Mouse (Mus musculus) intestine, embryonic 16.5 days (tissue): ENCODE measurements around the gene D13Ertd608e. TPM values are rescaled to one million over a fixed set of nuclear protein-coding genes. Genes with fewer than 3 reads are reported as not detected.
A peak's percentile ranks its signal among the peaks of the same experiment; 100 is the strongest.
"Not testable (repeated sequence)": the region's sequence is repeated elsewhere in the genome, so short reads cannot be mapped to it uniquely, and the experiment has no call there.

ENCODE experiments used
- ATAC-seq: fragments of 200-750 bp; cut with Nextera tagmentation; 2 replicates; pipeline ENCODE4 v1.8.0; 2017; ENCODE audit warnings: moderate TSS enrichment, moderate library complexity
- H3K27ac ChIP-seq: fragments of 300-500 bp; sonication (generic); 2 replicates; pipeline ENCODE4 v1.5.1; 2014; ENCODE audit warnings: mild to moderate bottlenecking, low read length
- H3K27me3 ChIP-seq: fragments of 300-500 bp; sonication (generic); replicated peaks from 2 replicates; pipeline ENCODE4 v1.6.1; 2014; ENCODE audit warnings: low read length, control low read depth, mixed read lengths; ENCODE audit not compliant: control insufficient read depth, insufficient read depth
- H3K36me3 ChIP-seq: fragments of 300-500 bp; sonication (generic); 2 replicates; pipeline ENCODE4 v1.6.1; 2014; ENCODE audit warnings: low read length, control low read depth; ENCODE audit not compliant: control insufficient read depth, insufficient read depth
- H3K4me1 ChIP-seq: fragments of 300-500 bp; sonication (generic); 2 replicates; pipeline ENCODE4 v1.6.1; 2014; ENCODE audit warnings: low read length, control low read depth, mixed read lengths; ENCODE audit not compliant: control insufficient read depth, insufficient read depth
- H3K4me2 ChIP-seq: fragments of 300-500 bp; sonication (generic); 2 replicates; pipeline ENCODE4 v1.6.1; 2014; ENCODE audit warnings: low read depth, low read length, control low read depth
- H3K4me3 ChIP-seq: fragments of 300-500 bp; sonication (generic); 2 replicates; pipeline ENCODE4 v1.5.1; 2014; ENCODE audit warnings: mild to moderate bottlenecking, low read length
- H3K9ac ChIP-seq: fragments of 300-500 bp; sonication (generic); 2 replicates; pipeline ENCODE4 v1.6.1; 2014; ENCODE audit warnings: low read depth, low read length
- H3K9me3 ChIP-seq: fragments of 300-500 bp; sonication (generic); 2 replicates; pipeline ENCODE4 v1.6.1; 2016; ENCODE audit warnings: low read length, control low read depth; ENCODE audit not compliant: control insufficient read depth
- WGBS: fragments of 180-500 bp; shearing (Covaris S2); extraction: QIAGEN DNeasy Blood & Tissue Kit; methylation state at CpG from one replicate; pipeline ENCODE4 v1.1.7; 2014; 5-methylcytosine and 5-hydroxymethylcytosine counted together
- polyA plus RNA-seq: library from polyadenylated mRNA; unstranded; fragments of >200 nt; fragmentation: Nextera tagmentation; extraction: Ambion mirVana; gene quantifications from 2 replicates; pipeline ENCODE4 v1.2.1, GENCODE M21; 2015

The D13Ertd608e gene
- polyA plus RNA-seq, 1 experiment from 2014 or later = not detected

DNA sequence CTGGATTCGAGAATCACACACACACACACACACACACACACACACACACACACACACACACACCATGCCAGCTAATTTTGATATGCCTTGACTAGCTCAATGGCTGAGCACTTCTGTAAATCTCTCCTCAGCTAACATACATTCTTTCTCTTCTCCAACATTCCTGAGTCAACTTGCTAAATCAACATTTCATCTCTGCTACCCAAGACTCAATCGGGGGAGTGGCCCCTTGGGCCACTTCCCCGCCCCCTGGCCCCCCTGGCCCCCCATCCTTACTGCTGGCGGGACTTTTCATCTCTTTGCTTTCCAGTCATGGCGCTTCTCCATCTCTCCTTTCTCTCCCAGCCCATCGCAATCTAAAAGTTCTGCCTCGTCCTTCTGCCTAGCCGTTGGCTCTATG, 19.0 kb upstream of the D13Ertd608e start:
- Histone ChIP-seq H3K9me3 (no peaks in the 10 kb centered on the region), H3K4me1 (no peaks in the 10 kb centered on the region), H3K4me2 (no peak overlapping the region), H3K27ac (no peak overlapping the region), H3K9ac (no peak overlapping the region), H3K4me3 (no peak overlapping the region), H3K27me3 (no peaks in the 10 kb centered on the region), H3K36me3 (no peaks in the 10 kb centered on the region)
- WGBS = 53% methylated on average over 8 of the region's 8 CpGs
- ATAC-seq = no peak

GRCm38 (mm10) chr13:119817579-119818206, 18.1 kb upstream of the D13Ertd608e start:
- ATAC-seq = no peak
- no peaks in the 10 kb centered on the region for H3K9me3 ChIP-seq
- H3K4me2 ChIP-seq = no peak overlapping the region
- no peaks in the 10 kb centered on the region for H3K36me3 ChIP-seq
- H3K27me3 ChIP-seq = no peaks in the 10 kb centered on the region
- 35% methylated on average over 2 of the region's 2 CpGs for WGBS
- no peak overlapping the region for H3K9ac ChIP-seq
- no peak overlapping the region for H3K27ac ChIP-seq
- no peak overlapping the region for H3K4me3 ChIP-seq
- H3K4me1 ChIP-seq = no peaks in the 10 kb centered on the region

DNA sequence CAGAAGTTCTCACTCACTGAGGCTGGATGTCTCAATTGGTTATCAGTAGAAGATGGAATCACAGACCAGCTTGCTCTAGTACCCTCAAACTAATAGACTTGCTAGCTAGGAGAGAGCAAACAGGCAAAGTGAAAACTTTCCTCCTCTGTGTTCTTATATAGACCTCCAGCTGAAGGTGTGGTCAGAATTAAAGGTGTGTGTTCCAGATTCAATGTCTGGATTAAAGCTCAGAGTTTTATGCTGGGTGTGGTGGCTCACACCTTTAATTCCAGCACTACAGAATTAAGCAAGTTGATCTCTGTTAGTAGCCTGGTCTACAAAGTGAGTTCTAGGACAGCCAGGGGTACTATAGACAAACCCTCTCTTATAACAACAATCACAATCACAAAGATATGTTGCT, 5.7 kb upstream of the D13Ertd608e start, which contains the start of gene AF067063:
Gene AF067063, minus strand, starts transcription at position 101 of the 400 bp plus-strand sequence.
- H3K4me2 ChIP-seq, H3K4me1 ChIP-seq, H3K9me3 ChIP-seq, ATAC-seq, H3K36me3 ChIP-seq, H3K27me3 ChIP-seq, H3K4me3 ChIP-seq, H3K9ac ChIP-seq, H3K27ac ChIP-seq: not testable (repeated sequence)

DNA sequence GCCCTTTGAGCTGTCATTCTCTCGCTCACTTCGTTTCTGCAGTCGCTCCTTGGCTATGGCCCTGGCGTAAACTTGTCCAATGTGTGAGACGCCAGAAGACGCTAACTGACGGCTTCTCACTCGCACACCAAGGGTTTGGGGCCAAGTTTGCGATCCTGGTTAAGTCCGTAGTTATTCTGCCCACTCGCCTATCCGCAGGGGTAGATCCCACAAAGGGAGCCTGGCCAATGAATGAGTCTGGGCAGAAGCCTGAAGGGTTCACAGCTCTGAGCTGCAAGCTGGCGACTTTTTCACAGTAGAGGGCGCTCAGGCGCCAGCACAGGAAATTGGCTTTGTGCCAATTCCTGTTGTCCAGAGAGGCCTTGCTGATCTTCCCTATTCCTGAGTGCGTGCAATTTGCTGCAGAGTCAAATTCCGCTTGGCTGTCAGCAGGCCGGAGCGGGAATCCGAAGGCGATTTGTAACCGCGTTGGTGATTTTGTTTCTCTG, 562 bp downstream of the D13Ertd608e start:
- H3K4me3 ChIP-seq = peak overlapping the region; percentile 14

GRCm38 (mm10) chr13:119837719-119838337, 2.0 kb downstream of the D13Ertd608e start:
- not testable (repeated sequence) for H3K27ac ChIP-seq, H3K9me3 ChIP-seq, H3K9ac ChIP-seq, H3K36me3 ChIP-seq, H3K4me1 ChIP-seq, H3K27me3 ChIP-seq, H3K4me3 ChIP-seq, H3K4me2 ChIP-seq
- 5% methylated on average over 14 of the region's 23 CpGs for WGBS
- peak; percentile 41; the same call in 1 of the 2 replicates for ATAC-seq

More for the DNA sequence above, 562 bp downstream of the D13Ertd608e start:
- not testable (repeated sequence) for H3K9ac ChIP-seq, H3K27ac ChIP-seq, H3K9me3 ChIP-seq, H3K36me3 ChIP-seq, H3K27me3 ChIP-seq, H3K4me1 ChIP-seq
- H3K4me2 ChIP-seq = peak overlapping the region; percentile 43
- ATAC-seq = peak; percentile 91
- WGBS = 12% methylated on average over 22 of the region's 23 CpGs

DNA sequence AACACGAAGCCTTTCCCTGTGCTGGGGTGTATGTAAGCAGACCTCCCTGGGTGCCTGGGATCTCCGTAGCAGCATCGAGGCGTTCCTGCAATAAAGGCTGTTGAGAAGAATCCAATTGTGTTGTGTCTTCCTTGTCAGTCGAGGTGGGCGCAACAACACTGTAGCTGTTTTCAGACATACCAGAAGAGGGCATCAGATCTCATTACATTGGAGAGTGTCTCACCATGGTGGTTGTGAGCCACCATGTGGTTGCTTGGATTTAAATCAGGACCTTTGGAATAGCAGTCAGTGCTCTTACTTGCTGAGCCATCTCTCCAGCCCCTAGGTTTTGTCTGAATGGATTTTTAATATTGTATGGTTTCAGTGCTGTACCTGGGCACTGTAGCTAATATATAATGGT, 4.2 kb downstream of the D13Ertd608e start:
- not testable (repeated sequence) for H3K4me1 ChIP-seq, H3K27me3 ChIP-seq, ATAC-seq, H3K9ac ChIP-seq, H3K36me3 ChIP-seq, H3K4me3 ChIP-seq, H3K4me2 ChIP-seq, H3K9me3 ChIP-seq, H3K27ac ChIP-seq
- WGBS = 18% methylated on average over 6 of the region's 6 CpGs

- H3K4me2 ChIP-seq, H3K27ac ChIP-seq, H3K4me3 ChIP-seq, ATAC-seq, H3K27me3 ChIP-seq, H3K4me1 ChIP-seq, H3K9ac ChIP-seq, H3K36me3 ChIP-seq, H3K9me3 ChIP-seq: not testable (repeated sequence)
- no CpG with 5 or more reads among the region's 6 CpGs for WGBS
Measured at GRCm38 (mm10) chr13:119862399-119862798, 26.6 kb downstream of the D13Ertd608e start.

DNA sequence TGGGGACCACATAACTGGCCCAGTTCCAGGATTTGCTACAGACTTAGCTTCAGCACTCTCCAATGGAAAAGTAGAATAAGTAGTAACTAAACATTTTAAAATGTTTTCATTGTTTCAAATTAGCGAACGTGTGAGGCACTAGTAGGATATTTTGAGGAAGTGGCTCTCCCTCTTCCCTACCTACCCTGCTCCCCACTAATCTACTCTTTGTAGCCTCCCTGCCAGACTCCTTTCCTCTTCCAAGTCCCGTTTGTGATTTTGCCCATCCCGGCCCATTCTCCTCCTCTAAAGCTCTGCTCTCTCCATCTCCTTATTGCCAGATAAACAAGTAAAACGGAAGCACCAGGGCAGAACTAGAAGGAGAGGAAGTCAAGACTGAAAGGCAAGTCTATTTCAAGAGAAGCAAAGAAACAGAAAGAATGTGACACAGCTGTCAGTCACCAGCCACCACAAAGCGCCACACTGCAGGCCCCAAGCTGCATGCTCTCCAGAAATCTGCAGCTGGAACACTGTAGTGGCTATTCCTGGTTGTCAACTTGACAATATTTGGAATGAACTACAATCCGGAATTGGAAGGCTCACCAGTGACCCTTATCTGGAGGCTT, 28.7 kb downstream of the D13Ertd608e start:
- H3K27ac ChIP-seq, H3K9ac ChIP-seq, H3K27me3 ChIP-seq, H3K4me2 ChIP-seq, H3K36me3 ChIP-seq, ATAC-seq, H3K4me3 ChIP-seq, H3K9me3 ChIP-seq, H3K4me1 ChIP-seq: not testable (repeated sequence)
- WGBS = 75% methylated on average over 6 of the region's 7 CpGs

DNA sequence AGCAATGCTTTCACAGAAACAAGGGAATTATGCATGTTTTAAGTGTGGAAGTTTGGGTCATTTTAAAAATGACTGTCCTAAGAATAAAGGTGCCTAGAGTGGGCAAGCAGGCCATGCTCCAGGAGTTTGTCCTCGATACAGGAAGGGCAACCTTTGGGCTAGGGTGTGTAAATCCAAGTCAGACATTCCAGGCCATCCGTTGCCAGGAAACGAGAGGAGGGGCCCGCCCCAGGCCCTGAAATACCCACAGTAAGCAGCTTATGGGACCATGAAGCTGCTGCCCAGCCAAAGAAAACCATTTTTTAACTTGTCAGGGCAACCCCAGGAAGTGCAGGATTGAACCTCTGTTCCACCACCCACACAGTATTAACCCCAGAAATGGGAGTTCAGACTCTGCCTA, 51.1 kb downstream of the D13Ertd608e start:
- H3K4me2 ChIP-seq, H3K27me3 ChIP-seq, H3K9ac ChIP-seq, H3K4me3 ChIP-seq, H3K9me3 ChIP-seq, H3K36me3 ChIP-seq, H3K4me1 ChIP-seq, H3K27ac ChIP-seq, ATAC-seq: not testable (repeated sequence)
- 24% methylated on average over 4 of the region's 4 CpGs for WGBS
